Mouse (Mus musculus): ENCODE data around the gene Gpsm3. TPM values are rescaled to one million over a fixed set of nuclear protein-coding genes. Genes with fewer than 3 reads are reported as not detected.

Gpsm3 gene
- total RNA-seq (2023): 117 to 138 TPM (median 127 TPM) in 4 replicates

DNA sequence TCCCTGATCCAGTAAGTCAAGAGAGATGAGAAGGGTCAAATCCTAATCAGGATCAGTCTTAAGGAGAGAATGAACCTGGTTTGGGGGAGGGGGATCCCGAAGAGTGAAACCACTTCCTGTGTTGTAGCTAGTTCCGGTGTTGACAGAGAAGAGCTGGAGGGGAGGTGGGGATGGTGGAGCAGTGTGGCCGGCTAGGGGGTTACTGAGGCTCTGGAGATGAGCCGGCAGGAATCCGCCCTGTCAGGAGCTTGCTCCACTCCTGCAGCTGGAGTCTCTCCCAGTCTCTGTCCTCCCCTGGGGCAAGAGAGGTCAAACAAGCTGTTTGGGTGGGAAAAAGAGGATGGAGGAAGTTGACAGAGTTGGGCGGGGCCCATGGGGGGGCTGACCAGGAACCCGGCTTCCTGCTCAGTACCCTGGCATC lies at the start of gene Gpsm3:
Gpsm3 (plus strand) TSS at position 126 of the 421 bp plus-strand sequence.

DNA sequence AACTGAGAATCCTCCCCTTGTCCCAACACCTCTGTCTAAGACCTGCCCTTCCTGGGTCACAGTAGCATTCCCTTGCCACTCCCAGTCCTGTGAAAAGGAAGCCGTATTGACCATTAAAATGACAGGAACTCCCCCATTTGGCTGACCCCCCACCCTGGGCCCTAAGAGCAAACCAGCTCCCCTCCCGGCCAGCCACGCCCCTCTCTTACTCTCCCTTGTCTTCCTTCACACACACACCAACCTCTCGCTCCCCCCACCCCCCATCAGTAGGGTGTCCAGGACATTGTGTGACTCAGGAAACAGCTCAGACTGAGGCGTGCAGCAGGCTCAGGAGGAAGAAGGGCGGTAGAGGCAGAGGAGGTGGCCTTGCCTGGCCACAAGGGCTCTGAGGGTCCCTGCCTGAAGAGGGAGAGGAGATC lies 25.6 kb upstream of the Gpsm3 start, which contains the start of gene Notch4:
Notch4 (plus strand) TSS at position 266 of the 419 bp plus-strand sequence.

DNA sequence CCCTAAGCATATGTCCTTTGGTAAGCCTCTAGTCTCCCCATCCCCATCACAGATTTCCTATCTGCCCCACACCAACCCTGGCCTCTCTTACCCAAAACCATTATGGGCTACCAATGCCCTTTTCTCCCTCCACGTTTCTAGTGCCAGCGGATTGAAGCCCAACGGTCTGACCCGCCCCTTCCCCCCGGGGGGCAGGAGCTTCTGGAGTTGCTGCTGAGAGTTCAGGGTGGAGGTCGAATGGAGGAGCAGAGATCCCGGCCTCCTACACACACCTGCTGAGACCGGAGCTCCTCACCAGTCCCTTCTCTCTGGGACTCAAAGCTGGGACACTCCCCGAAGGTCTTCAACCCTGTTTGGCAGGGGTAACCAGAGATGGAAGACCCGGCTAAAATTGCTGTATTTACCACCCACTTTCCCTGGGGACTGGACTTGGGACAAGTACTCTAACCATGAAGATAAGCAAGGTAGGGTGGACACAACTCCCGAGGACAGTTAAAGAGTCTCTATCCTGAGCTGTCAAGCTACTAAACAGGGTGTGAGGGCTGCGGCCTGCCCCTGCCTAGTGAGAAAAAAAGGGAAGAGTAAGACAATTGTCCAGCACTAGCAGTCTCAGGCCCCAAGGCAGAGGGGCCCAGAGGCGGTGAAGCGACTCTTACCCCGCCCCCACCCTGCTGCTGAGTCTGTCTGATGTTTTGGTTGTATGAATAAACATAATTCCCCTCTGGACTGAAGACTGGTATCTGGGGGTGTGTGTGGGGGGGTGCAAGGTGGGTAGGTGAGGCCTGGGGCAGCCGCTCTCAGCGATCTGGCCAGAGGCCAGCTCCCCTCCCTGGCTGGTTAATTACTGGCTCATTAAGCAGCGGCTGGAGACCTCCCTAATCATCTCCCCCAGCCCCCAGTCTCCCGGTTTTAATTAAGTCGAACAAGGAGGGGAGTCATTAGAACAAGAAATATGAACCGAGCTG lies 1.7 kb downstream of the Gpsm3 start, which contains the start of gene Pbx2:
Pbx2 (plus strand) TSS at position 238 of the 965 bp plus-strand sequence.

DNA sequence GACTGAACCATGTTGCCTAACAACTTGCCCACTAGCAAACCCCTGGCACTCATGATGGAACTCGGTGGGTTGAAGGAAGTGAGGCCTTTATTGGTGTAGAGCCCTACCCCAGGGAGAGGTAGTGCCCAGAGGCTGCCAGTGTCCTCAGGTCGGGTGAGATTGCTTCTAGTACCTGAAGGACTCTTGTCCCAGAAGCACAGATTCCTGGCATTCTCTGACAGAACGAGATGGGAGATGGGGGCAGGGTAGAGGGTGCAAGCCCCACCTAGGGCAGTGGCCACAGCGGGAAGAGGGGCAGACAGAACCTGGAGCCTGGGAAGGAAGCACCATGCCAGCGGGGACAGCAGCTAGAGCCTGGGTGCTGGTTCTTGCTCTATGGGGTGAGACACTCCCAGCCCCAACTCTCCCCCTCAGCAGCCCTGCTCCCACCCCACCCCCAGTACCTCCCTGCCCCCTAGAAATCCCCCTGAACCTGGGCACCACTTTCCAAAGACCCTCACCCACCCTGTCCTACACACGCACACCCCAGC lies 8.0 kb downstream of the Gpsm3 start, which contains the start of gene Ager:
Ager (plus strand) TSS at position 297 of the 530 bp plus-strand sequence.

GRCm38 (mm10) chr17:34603375-34604060 lies 13.9 kb downstream of the Gpsm3 start, which contains the start of gene Rnf5:
TSS of gene Rnf5 (minus strand) at chr17:34603690.

GRCm38 (mm10) chr17:34604061-34604508 lies 14.5 kb downstream of the Gpsm3 start, which contains the start of gene Agpat1:
TSS of gene Agpat1 (plus strand) at chr17:34604262.

GRCm38 (mm10) chr17:34615871-34616270 lies 26.3 kb downstream of the Gpsm3 start, which contains the start of gene Egfl8:
TSS of gene Egfl8 (minus strand) at chr17:34615971.

GRCm38 (mm10) chr17:34627943-34628643 lies 38.5 kb downstream of the Gpsm3 start, which contains the start of gene Ppt2:
TSS of gene Ppt2 (minus strand) at chr17:34628510.

GRCm38 (mm10) chr17:34629221-34629751 lies 39.7 kb downstream of the Gpsm3 start, which contains the start of gene Prrt1:
TSS of gene Prrt1 (plus strand) at chr17:34629533.

Other genes with a start within 250 kb of the Gpsm3 start
- gene Btnl2, start 235.0 kb upstream of the Gpsm3 start, total RNA-seq (2023): 8.7 to 12.1 TPM (median 11.4 TPM) in 4 replicates
- gene Btnl1, start 212.7 kb upstream of the Gpsm3 start, total RNA-seq (2023): 2.4 to 4.0 TPM (median 3.3 TPM) in 4 replicates
- gene BC051142, start 191.0 kb upstream of the Gpsm3 start, total RNA-seq (2023): 15.9 to 24.9 TPM (median 20.4 TPM) in 4 replicates
- not detected in 4 replicates for gene Btnl4, start 112.5 kb upstream of the Gpsm3 start, total RNA-seq (2023)
- not detected in 4 replicates for gene Btnl6, start 72.5 kb upstream of the Gpsm3 start, total RNA-seq (2023)
- 0.36 to 1.6 TPM (median 0.63 TPM) in 4 replicates for gene Notch4, start 25.5 kb upstream of the Gpsm3 start, total RNA-seq (2023)
- gene Pbx2, start 1.5 kb downstream of the Gpsm3 start, total RNA-seq (2023): 47.4 to 53.9 TPM (median 53.5 TPM) in 4 replicates
- gene Ager, start 8.1 kb downstream of the Gpsm3 start, total RNA-seq (2023): 3.6 to 4.4 TPM (median 4.3 TPM) in 4 replicates
- 25.6 to 33.1 TPM (median 27.8 TPM) in 4 replicates for gene Rnf5, start 13.9 kb downstream of the Gpsm3 start, total RNA-seq (2023)
- gene Agpat1, start 14.5 kb downstream of the Gpsm3 start, total RNA-seq (2023): 59.3 to 69.6 TPM (median 64.7 TPM) in 4 replicates
- not detected in 4 replicates for gene Egfl8, start 26.2 kb downstream of the Gpsm3 start, total RNA-seq (2023)
- gene Ppt2, start 38.7 kb downstream of the Gpsm3 start, total RNA-seq (2023): 2.5 to 3.9 TPM (median 3.0 TPM) in 4 replicates
- 0.38 TPM in 1 of 4 replicates, not detected in the others for gene Prrt1, start 39.7 kb downstream of the Gpsm3 start, total RNA-seq (2023)
- gene Fkbpl, start 55.0 kb downstream of the Gpsm3 start, total RNA-seq (2023): 2.2 to 6.7 TPM (median 3.2 TPM) in 4 replicates
- 66.0 to 75.7 TPM (median 68.0 TPM) in 4 replicates for gene Atf6b, start 57.3 kb downstream of the Gpsm3 start, total RNA-seq (2023)
- gene Tnxb, start 80.7 kb downstream of the Gpsm3 start, total RNA-seq (2023): 0.09 to 0.19 TPM (median 0.13 TPM) in 4 replicates
- 1.5 to 2.8 TPM (median 2.1 TPM) in 4 replicates for gene C4b, start 154.1 kb downstream of the Gpsm3 start, total RNA-seq (2023)
- gene Cyp21a1, start 214.8 kb downstream of the Gpsm3 start, total RNA-seq (2023): not detected in 4 replicates
- gene Stk19, start 247.1 kb downstream of the Gpsm3 start, total RNA-seq (2023): 70.2 to 78.8 TPM (median 74.6 TPM) in 4 replicates
- gene Dxo, start 247.2 kb downstream of the Gpsm3 start, total RNA-seq (2023): 83.3 to 87.2 TPM (median 86.2 TPM) in 4 replicates